Mouse (Mus musculus) embryonic facial prominence, embryonic 14.5 days (tissue): Measurements from ENCODE around the gene Trpv4. TPM values are rescaled to one million over a fixed set of nuclear protein-coding genes. Genes with fewer than 3 reads are reported as not detected.
A peak's percentile ranks its signal among the peaks of the same experiment; 100 is the strongest.

Experiments
- ATAC-seq: fragments of 200-750 bp; cut with Nextera tagmentation; 2 replicates; pipeline ENCODE4 v1.8.0; 2017; ENCODE audit warnings: low read depth, moderate number of reproducible peaks, moderate TSS enrichment
- DNase-seq: peaks from one replicate; pipeline ENCODE4 v3.0.0-alpha.2; 2015; ENCODE audit warnings: low spot score
- H3K27ac ChIP-seq: fragments of 300-500 bp; sonication (generic); replicated peaks from 2 replicates; pipeline ENCODE4 v1.5.1; 2014; ENCODE audit warnings: low read depth, mild to moderate bottlenecking, low read length, moderate library complexity
- H3K27me3 ChIP-seq: fragments of 300-500 bp; sonication (generic); replicated peaks from 2 replicates; pipeline ENCODE4 v1.6.1; 2014; ENCODE audit warnings: low read length; ENCODE audit not compliant: control insufficient read depth, insufficient read depth
- H3K36me3 ChIP-seq: fragments of 300-500 bp; sonication (generic); 2 replicates; pipeline ENCODE4 v1.6.1; 2014; ENCODE audit warnings: low read length, mixed read lengths; ENCODE audit not compliant: control insufficient read depth, insufficient read depth
- H3K4me1 ChIP-seq: fragments of 300-500 bp; sonication (generic); 2 replicates; pipeline ENCODE4 v1.6.1; 2014; ENCODE audit warnings: antibody characterized with exemption, low read length; ENCODE audit not compliant: control insufficient read depth, insufficient read depth
- H3K4me2 ChIP-seq: fragments of 300-500 bp; sonication (generic); 2 replicates; pipeline ENCODE4 v1.6.1; 2014; ENCODE audit warnings: low read depth, mild to moderate bottlenecking, low read length, moderate library complexity, mixed read lengths
- H3K4me3 ChIP-seq: fragments of 300-500 bp; sonication (generic); 2 replicates; pipeline ENCODE4 v1.5.1; 2014; ENCODE audit warnings: low read depth, mild to moderate bottlenecking, low read length
- H3K9ac ChIP-seq: fragments of 300-500 bp; sonication (generic); 2 replicates; pipeline ENCODE4 v1.6.1; 2014; ENCODE audit warnings: low read depth, mild to moderate bottlenecking, low read length, moderate library complexity, mixed read lengths
- H3K9me3 ChIP-seq: fragments of 300-500 bp; sonication (generic); 2 replicates; pipeline ENCODE4 v1.6.1; 2016; ENCODE audit warnings: low read length; ENCODE audit not compliant: control insufficient read depth
- WGBS: fragments of 180-500 bp; shearing (Covaris S2); extraction: QIAGEN DNeasy Blood & Tissue Kit; methylation state at CpG from one replicate; pipeline ENCODE4 v1.1.7; 2014; 5-methylcytosine and 5-hydroxymethylcytosine counted together
- polyA plus RNA-seq: library from polyadenylated mRNA; unstranded; fragments of >200 nt; fragmentation: Nextera tagmentation; extraction: Ambion mirVana; gene quantifications from 2 replicates; pipeline ENCODE4 v1.2.1, GENCODE M21; 2014

The Trpv4 gene
- polyA plus RNA-seq, 1 experiment from 2014 or later = 11.9 TPM

GRCm38 (mm10) chr5:114578361-114578760, 79.9 kb downstream of the Trpv4 start:
- DNase-seq (peak; percentile 59), ATAC-seq (no peak)
- Histone ChIP-seq H3K4me1 (peaks cover 4% of the 10 kb centered on the region; the same call in 1 of the 2 replicates), H3K4me3 (no peak overlapping the region), H3K9ac (no peak overlapping the region), H3K9me3 (no peaks in the 10 kb centered on the region), H3K4me2 (no peak overlapping the region), H3K27ac (no peak overlapping the region), H3K27me3 (no peaks in the 10 kb centered on the region), H3K36me3 (no peaks in the 10 kb centered on the region)
- 48% methylated on average over 20 of the region's 20 CpGs for WGBS

- Histone ChIP-seq H3K36me3 (no peaks in the 10 kb centered on the region), H3K27ac (no peak overlapping the region), H3K9ac (no peak overlapping the region), H3K4me1 (peaks cover 13% of the 10 kb centered on the region), H3K27me3 (peaks cover 18% of the 10 kb centered on the region), H3K9me3 (no peaks in the 10 kb centered on the region), H3K4me2 (no peak overlapping the region), H3K4me3 (no peak overlapping the region)
- no peak for ATAC-seq
- WGBS = 78% methylated on average over 16 of the region's 16 CpGs
- DNase-seq = no peak
These were observed 82.1 kb downstream of the Trpv4 start for GRCm38 (mm10) chr5:114575986-114576605.

GRCm38 (mm10) chr5:114575530-114575929, 82.7 kb downstream of the Trpv4 start:
- no peak for ATAC-seq
- Histone ChIP-seq H3K4me1 (peaks cover 16% of the 10 kb centered on the region), H3K4me2 (no peak overlapping the region), H3K36me3 (no peaks in the 10 kb centered on the region), H3K9me3 (no peaks in the 10 kb centered on the region), H3K9ac (no peak overlapping the region), H3K27me3 (peaks cover 23% of the 10 kb centered on the region), H3K4me3 (no peak overlapping the region), H3K27ac (no peak overlapping the region)
- 60% methylated on average over 5 of the region's 7 CpGs for WGBS
- DNase-seq = no peak

- H3K4me1 ChIP-seq = peaks cover 16% of the 10 kb centered on the region
- no peaks in the 10 kb centered on the region for H3K36me3 ChIP-seq
- H3K4me2 ChIP-seq = no peak overlapping the region
- no peak overlapping the region for H3K4me3 ChIP-seq
- H3K9ac ChIP-seq = no peak overlapping the region
- WGBS = 37% methylated on average over 11 of the region's 11 CpGs
- H3K27ac ChIP-seq = no peak overlapping the region
- H3K9me3 ChIP-seq = no peaks in the 10 kb centered on the region
- H3K27me3 ChIP-seq = peaks cover 23% of the 10 kb centered on the region
- ATAC-seq = no peak
- no peak for DNase-seq
These were observed 83.2 kb downstream of the Trpv4 start for GRCm38 (mm10) chr5:114575010-114575409.

GRCm38 (mm10) chr5:114573920-114574628, 84.1 kb downstream of the Trpv4 start:
- H3K4me1 ChIP-seq = peaks cover 22% of the 10 kb centered on the region
- H3K9ac ChIP-seq = no peak overlapping the region
- H3K36me3 ChIP-seq = no peaks in the 10 kb centered on the region
- no peak overlapping the region for H3K27ac ChIP-seq
- DNase-seq = no peak
- no peak overlapping the region for H3K4me3 ChIP-seq
- H3K27me3 ChIP-seq = peaks cover 27% of the 10 kb centered on the region
- 60% methylated on average over 12 of the region's 12 CpGs for WGBS
- H3K4me2 ChIP-seq = no peak overlapping the region
- ATAC-seq = no peak
- H3K9me3 ChIP-seq = no peaks in the 10 kb centered on the region

GRCm38 (mm10) chr5:114572997-114573396, 85.2 kb downstream of the Trpv4 start:
- Histone ChIP-seq H3K4me1 (peaks cover 31% of the 10 kb centered on the region), H3K27me3 (peaks cover 30% of the 10 kb centered on the region), H3K4me3 (no peak overlapping the region), H3K27ac (no peak overlapping the region), H3K36me3 (no peaks in the 10 kb centered on the region), H3K9me3 (no peaks in the 10 kb centered on the region), H3K9ac (no peak overlapping the region), H3K4me2 (no peak overlapping the region)
- DNase-seq (no peak), ATAC-seq (no peak)
- 50% methylated on average over 2 of the region's 2 CpGs for WGBS

Other genes starting within 250 kb of the Trpv4 start
- 26.1 and 30.8 TPM in 2 replicates for gene Mmab, start 214.4 kb downstream of the Trpv4 start, polyA plus RNA-seq
- gene Mvk, start 214.2 kb downstream of the Trpv4 start, polyA plus RNA-seq = 42.6 and 48.2 TPM in 2 replicates
- 1.4 and 1.6 TPM in 2 replicates for gene Fam222a, start 90.4 kb downstream of the Trpv4 start, polyA plus RNA-seq
- 123 and 129 TPM in 2 replicates for gene Gltp, start 32.6 kb upstream of the Trpv4 start, polyA plus RNA-seq
- 10.9 and 11.4 TPM in 2 replicates for gene Tchp, start 49.3 kb upstream of the Trpv4 start, polyA plus RNA-seq
- gene Ankrd13a, start 116.3 kb upstream of the Trpv4 start, polyA plus RNA-seq = 61.4 and 65.4 TPM in 2 replicates
- 40.1 and 42.0 TPM in 2 replicates for gene Git2, start 117.1 kb upstream of the Trpv4 start, polyA plus RNA-seq
- gene 1500011B03Rik, start 165.0 kb upstream of the Trpv4 start, polyA plus RNA-seq = 97.9 and 99.8 TPM in 2 replicates
- not detected in 2 replicates for gene 4930519G04Rik, start 195.2 kb upstream of the Trpv4 start, polyA plus RNA-seq
- 0.22 and 0.31 TPM in 2 replicates for gene Gm9936, start 200.3 kb upstream of the Trpv4 start, polyA plus RNA-seq
- gene Oasl2, start 238.5 kb upstream of the Trpv4 start, polyA plus RNA-seq = 3.5 and 5.0 TPM in 2 replicates